Mouse (Mus musculus) MEL (cell line): ENCODE measurements around the gene Ngly1. TPM values are rescaled to one million over a fixed set of nuclear protein-coding genes. Genes with fewer than 3 reads are reported as not detected.
A peak's percentile ranks its signal among the peaks of the same experiment; 100 is the strongest.

ENCODE experiments used
- DNase-seq: peaks from one replicate; pipeline ENCODE4 v3.0.0; 2011; ENCODE audit warnings: low read depth, low spot score
- H3K27ac ChIP-seq: 2 replicates; pipeline ENCODE4 v1.5.1; 2012; ENCODE audit warnings: low read depth, mild to moderate bottlenecking, control low read depth, low read length, moderate library complexity; ENCODE audit not compliant: control insufficient read depth
- H3K27me3 ChIP-seq, 2 experiments: fragments of 150-350 bp in 1 of 2; sonication (generic) in 1 of 2; 2 replicates each; pipeline ENCODE4 v1.6.1; 2012; ENCODE audit warnings: low read length in 2 of 2, mild to moderate bottlenecking in 2 of 2, improper control_type of control experiment in 1 of 2, moderate library complexity in 1 of 2; ENCODE audit not compliant: insufficient read depth in 2 of 2, control insufficient read depth in 1 of 2
- H3K36me3 ChIP-seq, 2 experiments: 2 replicates each; pipeline ENCODE4 v1.6.1; 2012 to 2014; ENCODE audit warnings: low read length in 2 of 2, improper control_type of control experiment in 1 of 2, inconsistent platforms in 1 of 2, mild to moderate bottlenecking in 1 of 2; ENCODE audit not compliant: insufficient read depth in 2 of 2, control insufficient read depth in 1 of 2
- H3K4me1 ChIP-seq, 2 experiments: fragments of 150-350 bp in 1 of 2; sonication (generic) in 1 of 2; 2 replicates each; pipeline ENCODE4 v1.6.1; 2012; ENCODE audit warnings: low read length in 2 of 2, improper control_type of control experiment in 1 of 2, mild to moderate bottlenecking in 1 of 2; ENCODE audit not compliant: insufficient read depth in 2 of 2, control insufficient read depth in 1 of 2
- H3K4me3 ChIP-seq, 2 experiments: fragments of 150-350 bp in 1 of 2; sonication (generic) in 1 of 2; 2 replicates each; pipeline ENCODE4 v1.5.1; 2012; ENCODE audit warnings: low read depth in 2 of 2, low read length in 2 of 2, mild to moderate bottlenecking in 2 of 2, moderate library complexity in 2 of 2, control low read depth in 1 of 2, improper control_type of control experiment in 1 of 2; ENCODE audit not compliant: control insufficient read depth in 1 of 2, insufficient read depth in 1 of 2
- H3K79me2 ChIP-seq: 2 replicates; pipeline ENCODE4 v1.6.1; 2012; ENCODE audit warnings: mild to moderate bottlenecking, low read length, moderate library complexity; ENCODE audit not compliant: control insufficient read depth, poor library complexity, insufficient read depth
- H3K9ac ChIP-seq: 2 replicates; pipeline ENCODE4 v1.6.1; 2012; ENCODE audit warnings: low read depth, mild to moderate bottlenecking, control low read depth, low read length, moderate library complexity; ENCODE audit not compliant: control insufficient read depth, poor library complexity, severe bottlenecking
- H3K9me3 ChIP-seq: fragments of 150-350 bp; sonication (generic); replicated peaks from 2 replicates; pipeline ENCODE4 v1.6.1; 2012; ENCODE audit warnings: mild to moderate bottlenecking, low read length, improper control_type of control experiment, moderate library complexity; ENCODE audit not compliant: insufficient read depth
- EP300 ChIP-seq, 2 experiments: IDR thresholded peaks; 2 replicates each; pipeline ENCODE4 v1.6.1; 2011; ENCODE audit warnings: improper control_type of control experiment in 2 of 2, low read length in 2 of 2, low read depth in 1 of 2, mild to moderate bottlenecking in 1 of 2
- ETS1 ChIP-seq: IDR thresholded peaks from 2 replicates; pipeline ENCODE4 v1.6.1; 2012; ENCODE audit warnings: low read depth, mild to moderate bottlenecking, inconsistent platforms, low read length, improper control_type of control experiment, moderate library complexity
- GATA1 ChIP-seq: IDR thresholded peaks from 2 replicates; pipeline ENCODE4 v1.6.1; 2011; ENCODE audit warnings: low read depth, low read length, improper control_type of control experiment
- MAZ ChIP-seq: IDR thresholded peaks from 2 replicates; pipeline ENCODE4 v1.6.1; 2012; ENCODE audit warnings: low read depth, mild to moderate bottlenecking, inconsistent platforms, low read length, improper control_type of control experiment
- MEF2A ChIP-seq: IDR thresholded peaks from 2 replicates; pipeline ENCODE4 v1.6.1; 2014; ENCODE audit warnings: low read depth, mild to moderate bottlenecking, inconsistent platforms, low read length, improper control_type of control experiment; ENCODE audit not compliant: poor library complexity, insufficient replicate concordance, severe bottlenecking; ENCODE audit errors: extremely low read depth
- MYB ChIP-seq: IDR thresholded peaks from 2 replicates; pipeline ENCODE4 v1.6.1; 2011; ENCODE audit warnings: mild to moderate bottlenecking, low read depth, low read length, improper control_type of control experiment
- NRF1 ChIP-seq: IDR thresholded peaks from 2 replicates; pipeline ENCODE4 v1.6.1; 2014; ENCODE audit warnings: low read depth, mild to moderate bottlenecking, inconsistent platforms, low read length, improper control_type of control experiment, moderate library complexity; ENCODE audit not compliant: poor library complexity, insufficient read depth, severe bottlenecking
- POLR2AphosphoS2 ChIP-seq: IDR thresholded peaks from 2 replicates; pipeline ENCODE4 v1.6.1; 2011; ENCODE audit warnings: low read length, improper control_type of control experiment
- POLR2AphosphoS5 ChIP-seq: IDR thresholded peaks from 2 replicates; pipeline ENCODE4 v1.6.1; 2012; ENCODE audit warnings: low read depth, borderline replicate concordance, mild to moderate bottlenecking, inconsistent platforms, low read length, moderate library complexity, mixed read lengths
- RCOR1 ChIP-seq: IDR thresholded peaks from 2 replicates; pipeline ENCODE4 v1.6.1; 2012; ENCODE audit warnings: low read depth, mild to moderate bottlenecking, inconsistent platforms, low read length, improper control_type of control experiment
- SIN3A ChIP-seq: IDR thresholded peaks from 2 replicates; pipeline ENCODE4 v1.6.1; 2012; ENCODE audit warnings: low read length, improper control_type of control experiment, inconsistent platforms
- TCF12 ChIP-seq: IDR thresholded peaks from 2 replicates; pipeline ENCODE4 v1.6.1; 2014; ENCODE audit warnings: low read depth, mild to moderate bottlenecking, inconsistent platforms, low read length, improper control_type of control experiment, moderate library complexity
- USF2 ChIP-seq, 2 experiments: IDR thresholded peaks; 2 replicates each; pipeline ENCODE4 v1.6.1; 2011 to 2012; ENCODE audit warnings: improper control_type of control experiment in 2 of 2, low read length in 2 of 2, borderline replicate concordance in 1 of 2, inconsistent platforms in 1 of 2, low read depth in 1 of 2, mild to moderate bottlenecking in 1 of 2; ENCODE audit not compliant: insufficient read depth in 1 of 2
- polyA plus RNA-seq, 2 experiments: library from polyadenylated mRNA; stranded (reverse) in 1 of 2; unstranded in 1 of 2; fragments of >175 nt in 1 of 2; fragments of >200 nt in 1 of 2; gene quantifications; 2 replicates each; pipeline versions ENCODE4 v1.2.1 to v1.2.4; 2012; ENCODE audit warnings: low replicate concordance in 2 of 2, low read depth in 1 of 2; ENCODE audit not compliant: insufficient read length in 2 of 2, insufficient read depth in 1 of 2, missing spikeins in 1 of 2
- total RNA-seq: library from RNA; depleted of rRNA; stranded (reverse); fragments of 300-350 nt; gene quantifications from 2 replicates; pipeline ENCODE4 v1.2.3, GENCODE M21; 2012

Gene Ngly1
- total and polyA plus RNA-seq, 3 experiments = 26.7 to 28.7 TPM; not detected in 1

DNA sequence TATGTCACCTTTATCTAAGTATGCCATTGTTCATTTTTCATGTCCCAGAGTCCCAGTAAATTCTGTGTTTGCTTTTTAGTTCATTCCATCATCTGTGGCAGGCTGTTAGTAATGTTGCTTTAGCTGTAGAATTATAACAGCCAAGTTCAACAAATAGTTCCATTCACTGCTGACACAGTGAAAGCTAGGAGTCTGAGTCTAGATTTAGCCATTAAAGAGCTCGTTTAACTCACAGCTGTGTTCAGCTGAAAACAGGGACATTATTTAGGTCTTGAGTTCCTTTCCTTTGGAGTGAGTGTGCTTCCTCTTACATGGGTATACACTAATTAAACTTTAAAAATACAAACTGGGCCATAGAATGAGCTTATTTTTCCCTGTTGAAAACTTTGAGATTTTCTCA is 43.3 kb downstream of the Ngly1 start:
- no peak overlapping the region for H3K27ac ChIP-seq
- H3K4me3 ChIP-seq = no peak overlapping the region
- no peaks in the 10 kb centered on the region for H3K27me3 ChIP-seq
- H3K36me3 ChIP-seq = peaks cover 0 to 24% of the 10 kb centered on the region in 2 experiments; a peak in 3 of 4 replicates
- DNase-seq = no peak
- H3K4me1 ChIP-seq = peaks cover 7 to 14% of the 10 kb centered on the region in 2 experiments; a peak in 3 of 4 replicates
- TF ChIP-seq MYB = no peak
- no peak for TF ChIP-seq MAZ
- TF ChIP-seq POLR2AphosphoS2 = no peak
- TF ChIP-seq MEF2A = no peak
- TF ChIP-seq USF2 (IDR thresholded peaks at IDR 0.05; ENCODE audit: borderline replicate concordance in 1 of 2, insufficient read depth in 1 of 2, low read depth in 1 of 2, low read length in 2 of 2) = no peak
- TF ChIP-seq NRF1 = no peak
- no peak for TF ChIP-seq RCOR1
- no peaks in the 10 kb centered on the region for H3K9me3 ChIP-seq
- H3K79me2 ChIP-seq = no peaks in the 10 kb centered on the region
- H3K9ac ChIP-seq = no peak overlapping the region

DNA sequence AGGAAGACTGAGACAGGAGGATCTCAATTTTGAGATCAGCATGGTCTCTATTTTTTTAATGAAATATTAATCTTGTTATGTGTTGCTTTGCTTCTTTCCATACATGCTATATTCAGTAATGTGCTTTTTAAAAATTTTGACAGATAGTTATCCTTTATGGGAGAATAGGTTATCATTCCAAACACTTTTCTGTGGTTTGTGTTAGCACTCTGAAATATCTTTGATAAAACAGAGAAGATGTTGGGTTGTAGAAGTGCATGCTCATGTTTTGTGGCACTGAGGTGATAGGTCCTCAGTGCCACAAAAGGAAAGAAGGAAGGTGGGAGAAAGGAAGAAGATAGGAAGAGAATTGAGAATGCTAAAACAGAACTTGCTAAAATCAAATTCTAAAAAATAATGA is 43.9 kb downstream of the Ngly1 start:
- Histone ChIP-seq H3K9ac (no peak overlapping the region), H3K27ac (no peak overlapping the region), H3K36me3 (peaks cover 0 to 24% of the 10 kb centered on the region in 2 experiments; a peak in 3 of 4 replicates), H3K4me3 (no peak overlapping the region), H3K79me2 (no peaks in the 10 kb centered on the region)
- DNase-seq = peak; percentile 30
- TF ChIP-seq NRF1 (no peak), GATA1 (peak; percentile 58; the same call in 1 of the 2 replicates), ETS1 (peak; percentile 59), SIN3A (0 out of 2 replicates have a peak, but pooled peaks have one; percentile 29), EP300 (IDR thresholded peaks at IDR 0.05; ENCODE audit: low read depth in 1 of 2, low read length in 2 of 2) (peak; percentile 78), POLR2AphosphoS5 (no peak), TCF12 (peak; percentile 73; the same call in 1 of the 2 replicates)
- TF ChIP-seq, all 39 proteins: peak for 5
- Histone ChIP-seq H3K9me3 (no peaks in the 10 kb centered on the region), H3K4me1 (peaks cover 7 to 14% of the 10 kb centered on the region in 2 experiments; a peak in 3 of 4 replicates), H3K27me3 (no peaks in the 10 kb centered on the region)
